Mouse (Mus musculus): ENCODE results near the gene Lce3c.

Lce3c gene
- long read RNA-seq, experiment 1 = 0 reads
- long read RNA-seq, experiment 2 = 0 reads

DNA sequence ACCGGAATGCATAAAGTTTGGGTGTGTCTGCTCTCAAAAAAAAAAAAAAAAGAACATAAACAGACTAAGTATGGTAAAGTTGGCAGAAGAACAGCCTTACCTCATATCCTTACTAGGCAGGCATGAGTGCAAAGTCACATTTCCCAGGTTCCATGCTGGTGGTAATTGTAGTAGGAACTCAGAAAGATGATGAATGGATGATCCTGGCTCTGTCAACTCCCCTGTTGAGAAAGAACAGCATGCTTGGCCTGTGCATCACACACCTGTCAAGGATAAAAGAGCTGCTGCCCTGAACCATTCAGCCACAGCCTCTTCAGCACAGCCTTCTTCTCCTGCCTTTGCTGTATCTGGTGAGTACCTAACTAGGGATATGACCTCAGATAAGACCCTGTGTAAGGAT lies at the start of gene Lce3c:
Gene Lce3c, plus strand, starts transcription at position 301 of the 400 bp plus-strand sequence.
- intact Hi-C loops (cut with DNase I) = no loop called here

DNA sequence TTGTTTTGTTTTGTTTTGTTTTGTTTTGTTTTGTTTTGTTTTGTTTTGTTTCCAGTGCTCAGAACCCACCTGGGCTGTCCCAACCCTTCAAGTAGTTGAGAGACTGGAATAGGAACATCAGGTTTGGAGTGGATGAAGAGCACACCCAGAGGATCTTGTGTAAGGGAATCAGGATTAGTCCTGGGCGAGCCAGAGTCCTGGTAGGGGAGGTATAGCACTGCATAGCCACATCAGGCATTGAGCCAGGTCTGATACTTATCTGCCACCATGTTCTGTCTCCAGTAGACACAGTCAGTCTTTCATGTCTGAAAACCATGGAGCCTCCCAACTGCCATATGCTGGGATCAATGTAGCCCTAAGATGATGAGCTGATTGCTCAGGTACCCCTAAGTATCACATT lies 49.8 kb upstream of the Lce3c start:
- intact Hi-C loops (cut with DNase I) = no loop called here

DNA sequence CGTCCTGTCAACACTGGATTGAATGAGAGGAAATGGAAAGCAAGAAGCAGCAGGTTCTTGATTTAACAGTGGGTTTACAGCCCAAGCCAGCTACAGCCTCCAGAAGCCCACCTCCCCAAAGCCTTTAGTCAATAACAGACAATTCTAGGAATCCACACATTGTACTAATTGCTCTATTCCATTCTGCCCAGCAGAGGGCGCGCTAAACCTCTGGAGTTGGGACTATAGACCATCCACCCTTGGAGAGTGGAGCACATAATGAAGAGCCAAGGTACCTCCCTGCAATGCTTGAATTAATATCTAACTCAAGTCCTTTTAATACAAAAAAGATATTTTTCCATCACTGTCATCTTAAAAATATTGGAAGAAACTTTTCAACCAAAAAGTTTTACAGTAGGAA lies 41.3 kb upstream of the Lce3c start:
- intact Hi-C loops (cut with DNase I) = loop anchor here (10.0 kb wide), 1 partner anchor 122 kb away; no protein-coding TSS in a partner anchor

DNA sequence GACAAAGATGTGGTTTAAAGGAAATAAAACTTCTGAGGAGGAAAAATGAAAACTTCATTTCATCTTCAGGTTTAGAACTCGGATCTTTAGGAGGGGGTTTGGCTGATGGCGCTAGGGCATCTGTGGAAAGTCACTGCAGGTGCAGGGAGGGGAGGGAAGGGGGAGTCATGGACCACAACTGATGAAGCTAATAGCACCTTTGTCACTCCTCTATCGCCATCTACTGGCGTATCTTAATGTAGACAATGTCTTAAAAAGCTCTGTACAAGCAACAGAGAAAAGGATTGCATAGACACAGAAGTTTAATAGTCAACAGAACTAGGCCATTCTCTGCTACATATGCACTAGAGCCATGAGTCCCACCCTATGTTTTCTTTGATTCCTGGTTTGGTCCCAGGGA lies 40.6 kb upstream of the Lce3c start:
- intact Hi-C loops (cut with DNase I) = loop anchor here (10.0 kb wide), 1 partner anchor 121 kb away; no protein-coding TSS in a partner anchor

GRCm38 (mm10) chr3:92905182-92905581 lies 39.1 kb upstream of the Lce3c start:
- intact Hi-C loops (cut with DNase I) = loop anchor here (10.0 kb wide), 1 partner anchor 120 kb away; no protein-coding TSS in a partner anchor

DNA sequence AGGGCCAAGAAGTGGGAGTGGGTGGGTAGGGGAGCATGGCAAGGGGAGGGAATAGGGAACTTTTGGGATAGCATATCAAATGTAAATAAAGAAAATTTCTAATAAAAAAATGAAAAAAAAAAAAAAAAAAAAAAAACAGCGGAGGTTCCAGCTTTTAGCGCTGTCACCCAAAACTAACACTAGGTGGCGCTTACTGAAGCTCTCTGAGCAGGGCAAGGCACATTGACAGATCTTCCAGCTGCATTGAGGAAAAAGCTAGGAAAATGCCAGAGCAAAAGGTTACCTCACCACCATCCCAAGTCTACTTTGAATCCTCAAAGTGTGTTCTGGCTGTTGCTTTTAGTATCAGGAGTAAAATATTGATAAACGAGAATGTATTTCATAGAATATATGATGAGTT lies 36.7 kb upstream of the Lce3c start:
- intact Hi-C loops (cut with DNase I) = loop anchor here (10.0 kb wide), 1 partner anchor 117 kb away; no protein-coding TSS in a partner anchor

GRCm38 (mm10) chr3:92920364-92920763 lies 23.9 kb upstream of the Lce3c start:
- intact Hi-C loops (cut with DNase I) = no loop called here

- intact Hi-C loops (cut with DNase I) = no loop called here
Observed at GRCm38 (mm10) chr3:92926130-92926529, 18.2 kb upstream of the Lce3c start, which contains the start of gene Lce3a. Lce3a (minus strand) TSS chr3:92926230.

GRCm38 (mm10) chr3:92932679-92933078 lies 11.6 kb upstream of the Lce3c start, which contains the start of gene Lce3b:
Lce3b (plus strand) TSS chr3:92932979.
- intact Hi-C loops (cut with DNase I) = no loop called here

GRCm38 (mm10) chr3:92957090-92957489 lies 12.8 kb downstream of the Lce3c start, which contains the start of gene Lce3d:
Lce3d (plus strand) TSS chr3:92957390.
- intact Hi-C loops (cut with DNase I) = no loop called here

- intact Hi-C loops (cut with DNase I) = no loop called here
Observed at GRCm38 (mm10) chr3:92966761-92967160, 22.5 kb downstream of the Lce3c start, which contains the start of gene Lce3e. Lce3e (plus strand) TSS chr3:92967061.

DNA sequence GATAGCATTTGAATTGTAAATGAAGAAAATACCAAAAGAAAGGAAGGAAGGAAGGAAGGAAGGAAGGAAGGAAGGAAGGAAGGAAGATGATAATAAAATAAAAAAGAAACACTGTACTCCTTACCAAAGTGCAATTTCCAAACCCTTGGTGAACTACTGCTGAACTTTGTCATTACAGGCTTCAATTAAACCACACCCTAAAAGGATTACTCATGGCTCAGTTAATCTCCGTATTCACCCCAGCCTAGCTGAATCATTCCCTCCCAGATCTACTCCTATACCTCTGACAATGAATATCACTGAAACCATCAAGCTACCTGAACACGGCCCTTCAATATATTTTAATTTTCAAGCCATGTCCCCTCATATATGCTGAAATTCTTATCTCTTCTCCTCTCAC lies 34.2 kb downstream of the Lce3c start:
- intact Hi-C loops (cut with DNase I) = no loop called here

DNA sequence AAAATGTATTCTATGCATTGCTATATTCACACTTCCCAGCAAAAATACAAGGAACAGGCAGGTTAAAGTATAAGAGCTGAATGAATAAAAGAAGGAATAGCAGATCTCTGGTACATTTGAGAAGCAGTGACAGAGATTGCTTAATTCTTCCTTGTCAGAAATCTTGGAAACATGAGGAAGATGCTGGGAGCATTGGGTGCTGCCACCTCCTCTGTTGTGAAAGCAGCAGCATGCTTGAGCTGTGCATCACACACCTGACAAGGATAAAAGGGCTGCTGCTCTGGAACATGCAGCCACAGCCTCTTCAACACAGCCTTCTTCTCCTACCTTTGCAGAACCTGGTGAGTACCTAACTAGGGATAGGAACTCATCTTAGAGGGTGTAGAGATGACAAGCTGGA lies 47.6 kb downstream of the Lce3c start, which contains the start of gene Lce3f:
Gene Lce3f, plus strand, starts transcription at position 301 of the 400 bp plus-strand sequence.
- intact Hi-C loops (cut with DNase I) = no loop called here

Measured in adrenal gland (tissue).